Mouse (Mus musculus) ES-E14 (cell line): Measurements from ENCODE around the gene Slit2.

Experiments used
- CHD2 ChIP-seq: IDR thresholded peaks from 2 replicates; pipeline ENCODE4 v1.6.1; 2014; ENCODE audit warnings: mild to moderate bottlenecking, low read depth, low read length, inconsistent platforms
- HCFC1 ChIP-seq: IDR thresholded peaks from 2 replicates; pipeline ENCODE4 v1.6.1; 2012; ENCODE audit warnings: low read length, inconsistent platforms, borderline replicate concordance; ENCODE audit not compliant: insufficient read depth
- MAFK ChIP-seq: IDR thresholded peaks from 2 replicates; pipeline ENCODE4 v1.6.1; 2014; ENCODE audit warnings: mild to moderate bottlenecking, low read depth, low read length, inconsistent platforms; ENCODE audit not compliant: insufficient read depth
- ZC3H11A ChIP-seq: IDR thresholded peaks from 2 replicates; pipeline ENCODE4 v1.6.1; 2012; ENCODE audit warnings: low read depth, mild to moderate bottlenecking, inconsistent platforms, low read length, borderline replicate concordance
- ZNF384 ChIP-seq: IDR thresholded peaks from 2 replicates; pipeline ENCODE4 v1.6.1; 2012; ENCODE audit warnings: low read depth, low read length, inconsistent platforms

- no peak for TF ChIP-seq MAFK
- no peak for TF ChIP-seq ZNF384
- no peak for TF ChIP-seq ZC3H11A
- TF ChIP-seq HCFC1, result no peak
- TF ChIP-seq CHD2, result no peak
Observed at GRCm38 (mm10) chr5:48114969-48115537, 132.1 kb downstream of the Slit2 start.
